Mouse (Mus musculus) MEL (cell line): ENCODE measurements around the gene Lag3. TPM values are rescaled to one million over a fixed set of nuclear protein-coding genes. Genes with fewer than 3 reads are reported as not detected.

ENCODE experiments used
- DNase-seq: peaks from one replicate; pipeline ENCODE4 v3.0.0; 2011; ENCODE audit warnings: low read depth, low spot score
- H3K27ac ChIP-seq: 2 replicates; pipeline ENCODE4 v1.5.1; 2012; ENCODE audit warnings: low read depth, mild to moderate bottlenecking, control low read depth, low read length, moderate library complexity; ENCODE audit not compliant: control insufficient read depth
- H3K27me3 ChIP-seq, 2 experiments: fragments of 150-350 bp in 1 of 2; sonication (generic) in 1 of 2; 2 replicates each; pipeline ENCODE4 v1.6.1; 2012; ENCODE audit warnings: low read length in 2 of 2, mild to moderate bottlenecking in 2 of 2, improper control_type of control experiment in 1 of 2, moderate library complexity in 1 of 2; ENCODE audit not compliant: insufficient read depth in 2 of 2, control insufficient read depth in 1 of 2
- H3K36me3 ChIP-seq, 2 experiments: 2 replicates each; pipeline ENCODE4 v1.6.1; 2012 to 2014; ENCODE audit warnings: low read length in 2 of 2, improper control_type of control experiment in 1 of 2, inconsistent platforms in 1 of 2, mild to moderate bottlenecking in 1 of 2; ENCODE audit not compliant: insufficient read depth in 2 of 2, control insufficient read depth in 1 of 2
- H3K4me1 ChIP-seq, 2 experiments: fragments of 150-350 bp in 1 of 2; sonication (generic) in 1 of 2; 2 replicates each; pipeline ENCODE4 v1.6.1; 2012; ENCODE audit warnings: low read length in 2 of 2, improper control_type of control experiment in 1 of 2, mild to moderate bottlenecking in 1 of 2; ENCODE audit not compliant: insufficient read depth in 2 of 2, control insufficient read depth in 1 of 2
- H3K4me3 ChIP-seq, 2 experiments: fragments of 150-350 bp in 1 of 2; sonication (generic) in 1 of 2; 2 replicates each; pipeline ENCODE4 v1.5.1; 2012; ENCODE audit warnings: low read depth in 2 of 2, low read length in 2 of 2, mild to moderate bottlenecking in 2 of 2, moderate library complexity in 2 of 2, control low read depth in 1 of 2, improper control_type of control experiment in 1 of 2; ENCODE audit not compliant: control insufficient read depth in 1 of 2, insufficient read depth in 1 of 2
- H3K79me2 ChIP-seq: 2 replicates; pipeline ENCODE4 v1.6.1; 2012; ENCODE audit warnings: mild to moderate bottlenecking, low read length, moderate library complexity; ENCODE audit not compliant: control insufficient read depth, poor library complexity, insufficient read depth
- H3K9ac ChIP-seq: 2 replicates; pipeline ENCODE4 v1.6.1; 2012; ENCODE audit warnings: low read depth, mild to moderate bottlenecking, control low read depth, low read length, moderate library complexity; ENCODE audit not compliant: control insufficient read depth, poor library complexity, severe bottlenecking
- H3K9me3 ChIP-seq: fragments of 150-350 bp; sonication (generic); replicated peaks from 2 replicates; pipeline ENCODE4 v1.6.1; 2012; ENCODE audit warnings: mild to moderate bottlenecking, low read length, improper control_type of control experiment, moderate library complexity; ENCODE audit not compliant: insufficient read depth
- CHD2 ChIP-seq: IDR thresholded peaks from 2 replicates; pipeline ENCODE4 v1.6.1; 2011; ENCODE audit warnings: low read length, improper control_type of control experiment
- E2F4 ChIP-seq: IDR thresholded peaks from 2 replicates; pipeline ENCODE4 v1.6.1; 2011; ENCODE audit warnings: low read depth, low read length, improper control_type of control experiment, borderline replicate concordance
- GATA1 ChIP-seq: IDR thresholded peaks from 2 replicates; pipeline ENCODE4 v1.6.1; 2011; ENCODE audit warnings: low read depth, low read length, improper control_type of control experiment
- MEF2A ChIP-seq: IDR thresholded peaks from 2 replicates; pipeline ENCODE4 v1.6.1; 2014; ENCODE audit warnings: low read depth, mild to moderate bottlenecking, inconsistent platforms, low read length, improper control_type of control experiment; ENCODE audit not compliant: poor library complexity, insufficient replicate concordance, severe bottlenecking; ENCODE audit errors: extremely low read depth
- MXI1 ChIP-seq: IDR thresholded peaks from 2 replicates; pipeline ENCODE4 v1.6.1; 2011; ENCODE audit warnings: mild to moderate bottlenecking, low read depth, low read length, improper control_type of control experiment
- MYB ChIP-seq: IDR thresholded peaks from 2 replicates; pipeline ENCODE4 v1.6.1; 2011; ENCODE audit warnings: mild to moderate bottlenecking, low read depth, low read length, improper control_type of control experiment
- SIN3A ChIP-seq: IDR thresholded peaks from 2 replicates; pipeline ENCODE4 v1.6.1; 2012; ENCODE audit warnings: low read length, improper control_type of control experiment, inconsistent platforms
- SMC3 ChIP-seq: IDR thresholded peaks from 2 replicates; pipeline ENCODE4 v1.6.1; 2011; ENCODE audit warnings: low read depth, low read length, improper control_type of control experiment
- TAL1 ChIP-seq: IDR thresholded peaks from 2 replicates; pipeline ENCODE4 v1.6.1; 2012; ENCODE audit warnings: mild to moderate bottlenecking, inconsistent platforms, low read length, moderate library complexity, mixed read lengths
- TBP ChIP-seq: IDR thresholded peaks from 2 replicates; pipeline ENCODE4 v1.8.0; 2011; ENCODE audit warnings: low read depth, low read length, improper control_type of control experiment
- TCF12 ChIP-seq: IDR thresholded peaks from 2 replicates; pipeline ENCODE4 v1.6.1; 2014; ENCODE audit warnings: low read depth, mild to moderate bottlenecking, inconsistent platforms, low read length, improper control_type of control experiment, moderate library complexity
- USF2 ChIP-seq, 2 experiments: IDR thresholded peaks; 2 replicates each; pipeline ENCODE4 v1.6.1; 2011 to 2012; ENCODE audit warnings: improper control_type of control experiment in 2 of 2, low read length in 2 of 2, borderline replicate concordance in 1 of 2, inconsistent platforms in 1 of 2, low read depth in 1 of 2, mild to moderate bottlenecking in 1 of 2; ENCODE audit not compliant: insufficient read depth in 1 of 2
- ZNF384 ChIP-seq: IDR thresholded peaks from 2 replicates; pipeline ENCODE4 v1.6.1; 2012; ENCODE audit warnings: low read depth, mild to moderate bottlenecking, inconsistent platforms, low read length, improper control_type of control experiment
- polyA plus RNA-seq, 2 experiments: library from polyadenylated mRNA; stranded (reverse) in 1 of 2; unstranded in 1 of 2; fragments of >175 nt in 1 of 2; fragments of >200 nt in 1 of 2; gene quantifications; 2 replicates each; pipeline versions ENCODE4 v1.2.1 to v1.2.4; 2012; ENCODE audit warnings: low replicate concordance in 2 of 2, low read depth in 1 of 2; ENCODE audit not compliant: insufficient read length in 2 of 2, insufficient read depth in 1 of 2, missing spikeins in 1 of 2
- total RNA-seq: library from RNA; depleted of rRNA; stranded (reverse); fragments of 300-350 nt; gene quantifications from 2 replicates; pipeline ENCODE4 v1.2.3, GENCODE M21; 2012

Gene Lag3
- total and polyA plus RNA-seq, 3 experiments = 0.35 to 1.3 TPM; not detected in 1

DNA sequence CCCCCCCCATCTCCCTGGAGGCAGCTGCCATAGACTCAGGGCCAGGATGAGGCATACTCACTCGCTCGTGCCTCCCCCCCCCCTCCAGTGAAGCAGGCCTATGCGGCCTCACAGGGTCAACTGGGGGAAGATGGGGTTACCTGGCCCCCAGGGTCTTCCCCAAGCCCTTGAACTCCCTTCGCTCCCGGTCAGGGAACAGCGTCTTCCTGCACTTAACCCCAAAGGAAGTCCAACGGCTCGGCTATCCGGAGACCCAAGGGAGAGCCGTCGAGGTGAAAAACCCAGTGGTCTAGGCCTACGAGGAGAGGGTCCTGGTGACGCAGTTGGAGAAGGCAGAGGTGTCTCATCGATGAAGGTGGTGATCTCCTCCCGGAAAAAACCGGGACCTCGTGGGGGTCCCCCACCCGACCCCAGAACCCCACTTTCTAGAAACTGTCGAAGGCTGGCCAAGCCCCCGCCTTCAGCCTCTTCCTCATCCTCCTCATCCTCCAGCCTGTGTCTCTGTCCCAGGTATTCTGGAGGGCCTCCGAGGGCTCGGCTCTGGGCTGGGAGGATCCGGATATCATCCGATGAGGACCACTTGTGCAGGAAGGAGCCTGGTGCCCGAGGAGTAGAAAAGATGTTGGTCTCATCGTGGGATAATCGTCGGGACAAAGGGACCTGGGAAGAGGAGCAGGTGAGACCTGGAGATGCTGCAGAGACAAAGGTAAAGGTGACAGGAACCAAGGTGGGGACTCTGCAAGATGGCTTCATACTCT, 52.8 kb downstream of the Lag3 start:
- TF ChIP-seq USF2 (IDR thresholded peaks at IDR 0.05; ENCODE audit: borderline replicate concordance in 1 of 2, insufficient read depth in 1 of 2, low read depth in 1 of 2, low read length in 2 of 2) = no peak
- no peak for TF ChIP-seq CHD2
- TF ChIP-seq SMC3 = no peak
- no peak for TF ChIP-seq TAL1
- TF ChIP-seq GATA1 = no peak
- no peak for TF ChIP-seq TCF12
- DNase-seq = no peak
- Histone ChIP-seq H3K27me3 (peaks cover under 1 to 7% of the 10 kb centered on the region in 2 experiments), H3K36me3 (no peaks in the 10 kb centered on the region), H3K4me1 (peaks cover 0 to 3% of the 10 kb centered on the region in 2 experiments; a peak in 1 of 4 replicates), H3K9ac (no peak overlapping the region), H3K4me3 (no peak overlapping the region), H3K27ac (no peak overlapping the region), H3K9me3 (no peaks in the 10 kb centered on the region), H3K79me2 (no peaks in the 10 kb centered on the region)

DNA sequence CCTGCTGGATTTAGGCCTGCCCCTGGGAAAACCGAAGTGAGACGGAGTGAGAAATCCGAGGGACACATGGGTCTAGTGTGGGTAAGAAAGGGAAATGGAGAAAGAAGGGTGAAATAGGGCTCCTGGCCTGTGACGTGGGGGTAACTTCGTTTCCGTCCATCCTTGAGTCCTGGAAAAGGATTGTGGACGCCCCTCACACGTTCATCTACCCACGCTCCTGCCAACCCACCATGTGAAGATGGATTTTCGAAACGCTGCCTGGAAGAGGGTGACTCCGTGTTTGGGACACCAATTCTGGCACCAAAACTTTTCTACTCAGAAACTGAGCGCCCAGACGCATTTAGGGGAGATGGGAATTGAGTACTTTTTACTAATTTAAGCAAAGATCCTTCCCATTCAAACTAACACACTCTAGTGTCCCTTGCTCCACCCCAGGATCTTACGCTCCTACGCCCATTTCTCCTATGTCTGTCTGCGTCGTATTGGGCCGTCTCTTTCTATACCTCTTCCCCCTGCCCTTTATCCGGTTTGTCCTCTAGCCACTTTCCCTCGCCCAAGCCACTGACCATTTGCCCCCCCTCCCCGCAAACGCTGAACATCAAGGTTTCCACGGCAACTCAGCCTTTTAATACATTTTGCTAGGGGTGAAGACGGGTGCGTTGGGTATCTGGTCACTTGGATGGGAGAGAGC, 53.5 kb downstream of the Lag3 start:
- DNase-seq = no peak
- Histone ChIP-seq H3K4me3 (no peak overlapping the region), H3K4me1 (peaks cover 0 to 3% of the 10 kb centered on the region in 2 experiments; a peak in 1 of 4 replicates), H3K36me3 (no peaks in the 10 kb centered on the region), H3K27ac (no peak overlapping the region), H3K27me3 (peaks cover 6 to 7% of the 10 kb centered on the region in 2 experiments), H3K9ac (no peak overlapping the region), H3K79me2 (no peaks in the 10 kb centered on the region), H3K9me3 (no peaks in the 10 kb centered on the region)
- no peak for TF ChIP-seq ZNF384
- no peak for TF ChIP-seq MYB
- TF ChIP-seq MXI1 = no peak
- no peak for TF ChIP-seq SMC3
- no peak for TF ChIP-seq MEF2A
- no peak for TF ChIP-seq TBP
- TF ChIP-seq SIN3A = no peak
- TF ChIP-seq E2F4 = no peak
